Mouse (Mus musculus): Measurements from ENCODE around the gene Foxm1. TPM values are rescaled to one million over a fixed set of nuclear protein-coding genes. Genes with fewer than 3 reads are reported as not detected.

Foxm1 gene
- polyA plus RNA-seq, 2 experiments = 12.2 to 25.5 TPM

- ATAC-seq (ENCODE audit: insufficient read depth) = no peak
- no peak for DNase-seq (ENCODE audit: low read depth in 3 of 3, low spot score in 3 of 3)
- no peak overlapping the region for H3K9ac ChIP-seq (replicated peaks)
- H3K27ac ChIP-seq = no peak overlapping the region
- no peaks in the 10 kb centered on the region for H3K9me3 ChIP-seq (ENCODE audit: control insufficient read depth, low read length)
- TF ChIP-seq EP300 (IDR thresholded peaks at IDR 0.05; ENCODE audit: low read depth) (no peak), CTCF (IDR thresholded peaks at IDR 0.05; ENCODE audit: low read depth) (no peak)
- H3K27me3 ChIP-seq (ENCODE audit: control insufficient read depth, insufficient read depth, low read length) = peaks cover 5% of the 10 kb centered on the region; the same call in 1 of the 2 replicates
- WGBS (ENCODE audit: insufficient replicate concordance) = 46% methylated on average over 7 of the region's 7 CpGs
- H3K4me2 ChIP-seq (ENCODE audit: low read depth) = no peak overlapping the region
- H3K4me3 ChIP-seq (ENCODE audit: insufficient read depth in 1 of 2, low read depth in 2 of 2, low read length in 2 of 2) = no peak overlapping the region
- H3K36me3 ChIP-seq (replicated peaks; ENCODE audit: control insufficient read depth, insufficient read depth, low read depth) = no peaks in the 10 kb centered on the region
- H3K4me1 ChIP-seq (replicated peaks; ENCODE audit: control insufficient read depth in 2 of 2, insufficient read depth in 2 of 2, low read length in 1 of 2) = 0 out of 4 replicates have a peak, but pooled peaks cover 0 to 2% of the 10 kb centered on the region in 2 experiments
These were observed 13.1 kb upstream of the Foxm1 start for GRCm38 (mm10) chr6:128349711-128350110.

GRCm38 (mm10) chr6:128354140-128354539 lies 8.6 kb upstream of the Foxm1 start:
- peaks cover 20% of the 10 kb centered on the region for H3K36me3 ChIP-seq (replicated peaks; ENCODE audit: control insufficient read depth, insufficient read depth, low read depth)
- no peak overlapping the region for H3K4me3 ChIP-seq (ENCODE audit: insufficient read depth in 1 of 2, low read depth in 2 of 2, low read length in 2 of 2)
- H3K4me2 ChIP-seq (ENCODE audit: low read depth) = no peak overlapping the region
- TF ChIP-seq CTCF (IDR thresholded peaks at IDR 0.05; ENCODE audit: low read depth) = no peak
- TF ChIP-seq EP300 (IDR thresholded peaks at IDR 0.05; ENCODE audit: low read depth) = no peak
- peaks cover 2 to 3% of the 10 kb centered on the region in 2 experiments; a peak in 2 of 4 replicates for H3K4me1 ChIP-seq (replicated peaks; ENCODE audit: control insufficient read depth in 2 of 2, insufficient read depth in 2 of 2, low read length in 1 of 2)
- H3K9ac ChIP-seq (replicated peaks) = no peak overlapping the region
- DNase-seq (ENCODE audit: low read depth in 3 of 3, low spot score in 3 of 3) (no peak), ATAC-seq (ENCODE audit: insufficient read depth) (no peak)
- H3K27me3 ChIP-seq (ENCODE audit: control insufficient read depth, insufficient read depth, low read length) = peaks cover 10% of the 10 kb centered on the region
- H3K27ac ChIP-seq = no peak overlapping the region
- 62% methylated on average over 3 of the region's 3 CpGs for WGBS (ENCODE audit: insufficient replicate concordance)
- no peaks in the 10 kb centered on the region for H3K9me3 ChIP-seq (ENCODE audit: control insufficient read depth, low read length)

- Histone ChIP-seq H3K4me1 (replicated peaks; ENCODE audit: control insufficient read depth in 2 of 2, insufficient read depth in 2 of 2, low read length in 1 of 2) (peaks cover 2 to 3% of the 10 kb centered on the region in 2 experiments; a peak in 2 of 4 replicates), H3K9ac (replicated peaks) (peak overlapping the region; percentile 10), H3K27ac (no peak overlapping the region), H3K9me3 (ENCODE audit: control insufficient read depth, low read length) (no peaks in the 10 kb centered on the region), H3K4me3 (ENCODE audit: insufficient read depth in 1 of 2, low read depth in 2 of 2, low read length in 2 of 2) (peak overlapping the region; percentile 64 to 70), H3K4me2 (ENCODE audit: low read depth) (peak overlapping the region; percentile 79), H3K36me3 (replicated peaks; ENCODE audit: control insufficient read depth, insufficient read depth, low read depth) (peaks cover 20% of the 10 kb centered on the region), H3K27me3 (ENCODE audit: control insufficient read depth, insufficient read depth, low read length) (peaks cover 10% of the 10 kb centered on the region)
- ATAC-seq (ENCODE audit: insufficient read depth) (peak; percentile 64), DNase-seq (ENCODE audit: low read depth in 3 of 3, low spot score in 3 of 3) (no peak)
- WGBS (ENCODE audit: insufficient replicate concordance) = under 1% methylated on average over 28 of the region's 28 CpGs
- TF ChIP-seq CTCF (IDR thresholded peaks at IDR 0.05; ENCODE audit: low read depth) = no peak
- TF ChIP-seq EP300 (IDR thresholded peaks at IDR 0.05; ENCODE audit: low read depth) = no peak
These were observed 7.5 kb upstream of the Foxm1 start for GRCm38 (mm10) chr6:128355201-128355681.

GRCm38 (mm10) chr6:128355726-128356416 lies 6.9 kb upstream of the Foxm1 start, which contains the start of gene Tulp3:
TSS of gene Tulp3 (minus strand) at chr6:128355851.
- DNase-seq (ENCODE audit: low read depth in 3 of 3, low spot score in 3 of 3) (peak; percentile 71 to 76 (median 74)), ATAC-seq (ENCODE audit: insufficient read depth) (peak; percentile 99)
- peak within 1 kb of the TSS; percentile 10 for H3K9ac ChIP-seq (replicated peaks)
- peak within 1 kb of the TSS; percentile 64 to 70 for H3K4me3 ChIP-seq (ENCODE audit: insufficient read depth in 1 of 2, low read depth in 2 of 2, low read length in 2 of 2)
- H3K9me3 ChIP-seq (ENCODE audit: control insufficient read depth, low read length) = no peaks in the 10 kb centered on the region
- under 1% methylated on average over 42 of the region's 42 CpGs for WGBS (ENCODE audit: insufficient replicate concordance)
- H3K27me3 ChIP-seq (ENCODE audit: control insufficient read depth, insufficient read depth, low read length) = peaks cover 10% of the 10 kb centered on the region
- peaks cover 2 to 5% of the 10 kb centered on the region in 2 experiments; a peak in 3 of 4 replicates for H3K4me1 ChIP-seq (replicated peaks; ENCODE audit: control insufficient read depth in 2 of 2, insufficient read depth in 2 of 2, low read length in 1 of 2)
- H3K4me2 ChIP-seq (ENCODE audit: low read depth) = peak within 1 kb of the TSS; percentile 79
- H3K27ac ChIP-seq = no peak within 1 kb of the TSS
- H3K36me3 ChIP-seq (replicated peaks; ENCODE audit: control insufficient read depth, insufficient read depth, low read depth) = peaks cover 20% of the 10 kb centered on the region
- TF ChIP-seq CTCF (IDR thresholded peaks at IDR 0.05; ENCODE audit: low read depth) (no peak), EP300 (IDR thresholded peaks at IDR 0.05; ENCODE audit: low read depth) (no peak)

- ATAC-seq (ENCODE audit: insufficient read depth) (no peak), DNase-seq (ENCODE audit: low read depth in 3 of 3, low spot score in 3 of 3) (no peak)
- no peak overlapping the region for H3K4me2 ChIP-seq (ENCODE audit: low read depth)
- no peaks in the 10 kb centered on the region for H3K9me3 ChIP-seq (ENCODE audit: control insufficient read depth, low read length)
- H3K27me3 ChIP-seq (ENCODE audit: control insufficient read depth, insufficient read depth, low read length) = peaks cover 10% of the 10 kb centered on the region
- H3K4me3 ChIP-seq (ENCODE audit: insufficient read depth in 1 of 2, low read depth in 2 of 2, low read length in 2 of 2) = no peak overlapping the region
- peaks cover 2 to 13% of the 10 kb centered on the region in 2 experiments; a peak in 3 of 4 replicates for H3K4me1 ChIP-seq (replicated peaks; ENCODE audit: control insufficient read depth in 2 of 2, insufficient read depth in 2 of 2, low read length in 1 of 2)
- no peak overlapping the region for H3K9ac ChIP-seq (replicated peaks)
- no peak overlapping the region for H3K27ac ChIP-seq
- no peak for TF ChIP-seq EP300 (IDR thresholded peaks at IDR 0.05; ENCODE audit: low read depth)
- peak; percentile 86 for TF ChIP-seq CTCF (IDR thresholded peaks at IDR 0.05; ENCODE audit: low read depth)
- H3K36me3 ChIP-seq (replicated peaks; ENCODE audit: control insufficient read depth, insufficient read depth, low read depth) = peaks cover 20% of the 10 kb centered on the region
- WGBS (ENCODE audit: insufficient replicate concordance) = 56% methylated on average over 2 of the region's 2 CpGs
These were observed 3.8 kb upstream of the Foxm1 start for GRCm38 (mm10) chr6:128358999-128359398.

All from liver, embryonic 14.5 days (tissue).